Mouse (Mus musculus) hindbrain, embryonic 10.5 days (tissue): ENCODE results near the gene Pip5k1b. TPM values are rescaled to one million over a fixed set of nuclear protein-coding genes. Genes with fewer than 3 reads are reported as not detected.

ENCODE experiments used
- DNase-seq: peaks from one replicate; pipeline ENCODE4 v3.0.0-alpha.2; 2017; ENCODE audit warnings: low spot score
- H3K27ac ChIP-seq: fragments of 300-500 bp; sonication (generic); 2 replicates; pipeline ENCODE4 v1.5.1; 2016; ENCODE audit warnings: mild to moderate bottlenecking, moderate library complexity
- H3K27me3 ChIP-seq: fragments of 300-500 bp; sonication (generic); 2 replicates; pipeline ENCODE4 v1.6.1; 2016; ENCODE audit warnings: mild to moderate bottlenecking; ENCODE audit not compliant: poor library complexity, insufficient read depth, severe bottlenecking
- H3K36me3 ChIP-seq: fragments of 300-500 bp; sonication (generic); 2 replicates; pipeline ENCODE4 v1.6.1; 2016; ENCODE audit warnings: mild to moderate bottlenecking, moderate library complexity
- H3K4me1 ChIP-seq: fragments of 300-500 bp; sonication (generic); replicated peaks from 2 replicates; pipeline ENCODE4 v1.6.1; 2016; ENCODE audit warnings: mild to moderate bottlenecking
- H3K4me3 ChIP-seq: fragments of 300-500 bp; sonication (generic); 2 replicates; pipeline ENCODE4 v1.5.1; 2016; ENCODE audit warnings: mild to moderate bottlenecking, moderate library complexity
- H3K9me3 ChIP-seq: fragments of 300-500 bp; sonication (generic); 2 replicates; pipeline ENCODE4 v1.6.1; 2016; ENCODE audit warnings: mild to moderate bottlenecking, moderate library complexity
- WGBS: fragments of 180-500 bp; shearing (Covaris S2); methylation state at CpG from one replicate; pipeline ENCODE4 v1.1.7; 2016; 5-methylcytosine and 5-hydroxymethylcytosine counted together
- polyA plus RNA-seq: library from polyadenylated mRNA; unstranded; fragments of >200 nt; fragmentation: Nextera tagmentation; extraction: Ambion mirVana; gene quantifications from 2 replicates; pipeline ENCODE4 v1.2.1, GENCODE M21; 2016

Pip5k1b gene
- polyA plus RNA-seq, 1 experiment from 2014 or later: 0.82 TPM

DNA sequence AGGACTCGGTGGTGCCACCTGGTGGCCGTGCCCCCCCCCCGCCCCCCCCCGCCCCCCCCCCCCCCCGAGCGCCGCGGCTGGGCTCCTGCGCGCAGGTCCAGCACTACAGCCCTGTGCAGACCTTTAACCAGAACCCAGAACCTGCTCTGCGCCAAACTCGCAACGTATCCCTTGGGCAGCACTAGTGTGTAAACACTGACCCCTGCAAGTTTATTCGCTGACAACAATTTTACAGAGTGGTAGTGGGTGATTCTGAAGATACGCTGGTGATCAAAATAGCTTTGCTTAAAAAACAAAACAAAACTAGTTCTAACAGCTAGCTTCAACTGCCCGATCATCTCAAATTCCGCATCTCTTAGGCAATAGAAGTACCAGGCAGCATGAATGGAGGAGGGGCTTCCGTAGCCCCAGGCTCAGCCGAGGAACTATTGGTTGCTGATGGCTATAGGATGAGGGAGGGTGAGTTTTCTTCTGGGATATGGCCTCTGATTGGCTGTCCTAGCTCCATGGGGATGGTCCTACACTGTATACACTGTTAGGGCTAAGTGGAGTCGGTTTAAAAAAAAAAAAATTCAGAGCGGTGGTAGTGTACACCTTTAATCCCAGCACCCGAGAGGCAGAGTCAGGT is 275.0 kb downstream of the Pip5k1b start, which contains the start of gene Fxn:
TSS of gene Fxn (minus strand) at position 5 of the 628 bp plus-strand sequence.
- Histone ChIP-seq H3K27me3 (no peaks in the 10 kb centered on the region), H3K4me3 (peak within 1 kb of the TSS; percentile 70), H3K9me3 (no peaks in the 10 kb centered on the region), H3K27ac (peak within 1 kb of the TSS; percentile 96), H3K4me1 (peaks cover 11% of the 10 kb centered on the region), H3K36me3 (peaks cover 16% of the 10 kb centered on the region)
- peak; percentile 80 for DNase-seq
- WGBS: 1% methylated on average over 16 of the region's 22 CpGs

DNA sequence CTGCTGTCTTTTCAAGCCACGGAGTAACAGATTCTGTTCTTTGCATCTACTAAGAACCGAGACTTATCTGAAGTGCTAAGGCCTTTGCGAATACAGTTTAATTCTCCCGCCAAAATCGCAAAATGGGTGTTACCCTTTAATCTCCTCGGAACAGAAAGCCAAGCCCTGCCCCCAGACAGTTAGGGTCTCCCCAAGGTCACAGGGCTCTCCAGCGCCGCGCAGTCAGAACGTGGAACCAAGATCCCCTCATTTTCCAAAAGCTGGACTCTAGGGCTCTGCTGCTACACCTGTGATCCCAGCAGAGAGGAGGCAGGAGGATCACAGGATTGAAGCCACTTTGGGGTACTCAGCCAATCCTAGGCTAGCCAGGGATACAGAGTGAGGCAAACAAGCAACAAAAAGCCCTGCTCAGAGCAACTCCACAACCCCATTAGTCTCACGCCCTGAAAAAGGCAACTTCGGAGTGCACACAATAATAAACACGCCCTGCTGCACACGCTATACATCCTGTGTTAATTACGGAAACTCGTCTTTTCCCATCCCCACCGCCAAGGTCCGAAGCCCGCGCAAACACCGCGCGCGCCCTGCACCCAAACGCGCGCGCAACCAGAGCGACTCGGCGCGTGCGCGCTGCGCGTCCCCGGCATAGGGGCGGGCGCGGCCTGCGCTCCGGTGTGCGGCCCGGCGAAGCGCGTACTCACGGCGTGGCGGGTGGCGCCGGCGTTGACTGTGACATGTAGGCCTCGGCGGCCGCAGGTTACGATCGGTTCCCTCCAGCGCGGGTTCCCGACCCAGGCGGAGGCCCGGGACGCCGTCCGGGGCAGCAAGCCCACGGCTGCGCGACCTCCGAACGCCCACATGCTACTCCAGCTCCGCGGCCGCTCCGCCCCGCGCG is 275.7 kb downstream of the Pip5k1b start:
- no peaks in the 10 kb centered on the region for H3K27me3 ChIP-seq

DNA sequence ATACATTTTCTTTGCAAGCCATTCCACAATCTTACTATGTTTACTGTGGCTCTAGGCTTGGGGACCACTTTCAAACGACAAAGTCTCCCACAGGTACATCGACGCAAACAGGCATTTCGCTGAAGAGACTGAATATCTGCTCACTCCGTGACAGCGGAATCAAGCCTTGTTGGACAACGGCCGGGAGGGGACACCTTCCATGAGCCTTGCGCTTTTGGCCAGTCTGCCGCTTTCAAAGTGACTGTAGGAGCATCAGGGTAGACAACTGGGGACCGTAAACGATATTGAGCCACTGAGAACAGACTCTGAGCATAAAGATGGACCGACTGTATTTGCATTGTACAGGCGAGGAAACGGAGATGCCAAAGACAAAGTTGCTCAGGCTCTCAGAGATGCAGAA is 276.8 kb downstream of the Pip5k1b start:
- Histone ChIP-seq H3K36me3 (peaks cover 22% of the 10 kb centered on the region), H3K27me3 (no peaks in the 10 kb centered on the region), H3K4me3 (peak overlapping the region; percentile 70), H3K27ac (peak overlapping the region; percentile 96), H3K9me3 (no peaks in the 10 kb centered on the region), H3K4me1 (peaks cover 11% of the 10 kb centered on the region)
- 91% methylated on average over 15 of the region's 15 CpGs for WGBS
- DNase-seq: no peak

More for the DNA sequence above, 275.7 kb downstream of the Pip5k1b start:
- peak; percentile 84 for DNase-seq
- Histone ChIP-seq H3K36me3 (peaks cover 22% of the 10 kb centered on the region), H3K27ac (peak overlapping the region; percentile 96), H3K4me3 (peak overlapping the region; percentile 70), H3K9me3 (no peaks in the 10 kb centered on the region), H3K4me1 (peaks cover 11% of the 10 kb centered on the region)
- under 1% methylated on average over 78 of the region's 78 CpGs for WGBS

DNA sequence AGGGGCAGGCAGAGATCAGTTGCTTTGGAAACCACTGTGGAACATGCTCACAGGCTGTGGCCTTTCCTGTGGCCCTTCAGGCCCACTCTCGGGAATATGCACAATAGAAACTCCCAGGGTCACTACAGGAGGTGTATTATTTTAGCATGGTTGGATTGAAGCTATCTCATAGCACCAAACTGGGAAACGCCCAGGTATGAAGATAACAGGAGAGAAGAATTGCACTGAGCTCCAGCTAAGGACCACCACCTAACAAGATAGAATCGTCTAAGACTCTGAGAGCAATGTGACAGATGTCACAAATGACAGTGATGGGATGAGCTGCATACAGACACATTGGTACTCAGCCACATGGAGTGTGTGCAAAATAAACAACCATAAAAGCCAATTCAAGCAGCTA is 281.4 kb downstream of the Pip5k1b start:
- H3K9me3 ChIP-seq: no peaks in the 10 kb centered on the region
- no peak for DNase-seq
- H3K27ac ChIP-seq: no peak overlapping the region
- 63% methylated on average over 3 of the region's 3 CpGs for WGBS
- H3K36me3 ChIP-seq: peaks cover 29% of the 10 kb centered on the region
- no peaks in the 10 kb centered on the region for H3K27me3 ChIP-seq
- H3K4me1 ChIP-seq: peaks cover 19% of the 10 kb centered on the region
- H3K4me3 ChIP-seq: no peak overlapping the region

DNA sequence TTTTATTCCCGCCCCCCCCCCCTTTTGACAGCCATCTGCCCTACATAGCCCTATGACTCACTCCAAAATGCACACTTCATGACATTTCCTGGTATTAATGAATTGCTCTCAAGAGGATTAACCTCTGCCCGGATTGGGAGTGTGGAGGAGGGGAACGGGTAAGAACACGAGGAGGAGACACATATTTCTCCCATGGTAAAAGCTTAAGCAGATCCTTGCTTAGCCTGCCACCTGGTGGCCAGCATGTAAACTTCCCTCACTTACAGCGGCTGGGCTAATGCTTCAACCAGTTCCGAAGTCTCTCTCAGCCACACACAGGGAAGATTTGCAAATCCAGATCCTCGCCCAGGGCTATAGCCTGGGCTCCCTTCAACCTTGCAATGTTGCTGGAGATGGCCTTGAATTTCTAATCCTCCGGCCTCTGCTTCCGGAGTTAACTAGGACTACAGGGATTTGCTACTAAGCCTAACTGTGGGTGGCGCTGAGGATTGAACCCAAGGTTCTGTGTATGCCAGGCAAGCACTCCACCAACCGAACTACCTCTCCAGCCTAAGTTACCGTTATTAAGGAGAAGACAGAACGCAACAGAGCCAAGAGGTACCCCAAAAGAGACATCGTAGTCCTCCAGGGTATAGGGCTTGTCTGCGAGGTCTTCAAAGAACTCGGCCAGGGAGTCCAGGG is 283.8 kb downstream of the Pip5k1b start:
- Histone ChIP-seq H3K4me1 (peaks cover 35% of the 10 kb centered on the region), H3K27ac (no peak overlapping the region), H3K9me3 (no peaks in the 10 kb centered on the region), H3K4me3 (0 out of 2 replicates have a peak overlapping the region, but pooled peaks have one; percentile 14), H3K27me3 (no peaks in the 10 kb centered on the region), H3K36me3 (peaks cover 29% of the 10 kb centered on the region)
- peak; percentile 83 for DNase-seq
- 48% methylated on average over 16 of the region's 16 CpGs for WGBS

DNA sequence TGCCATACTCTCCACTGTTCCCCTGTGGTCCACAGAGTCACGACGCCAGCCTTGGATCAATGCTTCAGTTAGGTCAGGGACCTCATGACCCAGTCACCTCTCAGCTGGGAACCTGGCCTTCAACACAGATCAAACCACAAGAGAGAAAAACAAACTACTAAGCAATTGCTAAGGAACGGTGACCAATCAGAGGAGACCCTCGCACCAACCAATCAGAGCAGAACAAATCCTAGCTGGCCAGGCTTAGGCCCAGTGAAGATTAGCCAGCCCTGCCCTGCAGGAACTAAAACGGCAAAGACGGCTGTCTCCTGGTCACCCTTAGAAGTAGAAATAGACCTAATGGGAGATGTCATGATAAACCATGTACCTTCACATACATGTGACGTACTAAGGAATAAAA is 284.3 kb downstream of the Pip5k1b start:
- H3K36me3 ChIP-seq: peaks cover 25% of the 10 kb centered on the region
- H3K27ac ChIP-seq: peak overlapping the region; percentile 14; the same call in 1 of the 2 replicates
- WGBS: 48% methylated on average over 7 of the region's 7 CpGs
- peaks cover 35% of the 10 kb centered on the region for H3K4me1 ChIP-seq
- H3K9me3 ChIP-seq: no peaks in the 10 kb centered on the region
- H3K4me3 ChIP-seq: 0 out of 2 replicates have a peak overlapping the region, but pooled peaks have one; percentile 14
- no peaks in the 10 kb centered on the region for H3K27me3 ChIP-seq
- peak; percentile 40 for DNase-seq

DNA sequence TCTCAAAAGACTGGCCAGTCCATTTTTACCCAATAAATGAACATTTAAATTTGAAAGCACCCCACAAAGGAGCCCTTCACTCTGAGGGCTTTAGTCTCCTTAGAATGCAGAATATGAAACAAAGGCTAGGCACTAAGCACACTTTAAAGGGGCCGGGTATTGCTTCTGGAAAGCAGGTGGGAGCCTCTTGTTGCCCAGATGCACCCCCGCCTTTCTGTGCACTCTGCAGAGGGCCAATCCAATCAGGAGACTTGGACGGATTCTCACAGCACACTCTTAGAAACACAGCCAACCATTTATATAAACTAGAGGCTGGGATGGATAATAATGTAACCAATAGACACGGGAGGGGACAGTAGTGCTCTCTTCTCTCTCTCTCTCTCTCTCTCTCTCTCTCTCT is 287.1 kb downstream of the Pip5k1b start:
- WGBS: 58% methylated on average over 4 of the region's 4 CpGs
- Histone ChIP-seq H3K27me3 (no peaks in the 10 kb centered on the region), H3K36me3 (peaks cover 33% of the 10 kb centered on the region), H3K4me3 (no peak overlapping the region), H3K9me3 (no peaks in the 10 kb centered on the region), H3K27ac (peak overlapping the region; percentile 31), H3K4me1 (peaks cover 35% of the 10 kb centered on the region)
- no peak for DNase-seq

DNA sequence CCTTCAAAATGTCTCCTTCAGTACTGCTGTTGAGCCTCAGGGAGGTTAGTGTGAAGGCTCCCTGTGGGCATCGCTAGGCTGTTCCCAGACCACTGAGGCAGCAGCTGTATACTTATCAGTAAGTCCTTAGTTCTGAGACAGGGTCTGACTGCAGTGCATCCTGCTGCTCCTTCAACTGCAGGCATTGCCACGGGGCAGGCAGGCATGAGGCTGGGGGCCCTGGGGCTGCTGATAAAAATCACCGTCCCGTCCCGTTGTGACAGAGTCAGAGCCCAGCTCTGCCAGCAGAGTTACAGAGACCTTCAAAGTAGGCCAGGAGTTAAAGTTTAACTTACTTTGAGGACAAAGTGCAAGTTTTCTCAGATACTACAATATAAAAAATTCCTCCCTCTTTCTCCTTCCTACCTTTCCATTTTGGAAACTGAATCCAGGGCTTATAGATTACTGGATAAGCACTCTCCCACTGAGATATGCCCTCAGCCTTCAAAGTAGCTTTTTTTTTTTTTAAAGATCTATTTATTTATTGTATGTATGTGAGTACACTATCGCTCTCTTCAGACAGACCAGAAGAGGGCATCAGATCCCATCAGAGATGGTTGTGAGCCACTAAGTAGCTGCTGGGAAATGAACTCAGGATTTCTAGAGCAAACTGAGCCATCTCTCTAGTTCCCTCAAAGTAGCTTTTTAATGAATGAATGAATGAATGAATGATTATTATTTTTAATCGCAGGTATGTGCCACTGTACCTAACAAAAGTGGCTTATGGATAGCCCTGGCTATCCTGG is 289.4 kb downstream of the Pip5k1b start:
- Histone ChIP-seq H3K4me1 (peaks cover 31% of the 10 kb centered on the region), H3K4me3 (no peak overlapping the region), H3K27ac (no peak overlapping the region), H3K9me3 (no peaks in the 10 kb centered on the region), H3K27me3 (no peaks in the 10 kb centered on the region), H3K36me3 (peaks cover 47% of the 10 kb centered on the region)
- no peak for DNase-seq
- WGBS: 88% methylated on average over 7 of the region's 7 CpGs

DNA sequence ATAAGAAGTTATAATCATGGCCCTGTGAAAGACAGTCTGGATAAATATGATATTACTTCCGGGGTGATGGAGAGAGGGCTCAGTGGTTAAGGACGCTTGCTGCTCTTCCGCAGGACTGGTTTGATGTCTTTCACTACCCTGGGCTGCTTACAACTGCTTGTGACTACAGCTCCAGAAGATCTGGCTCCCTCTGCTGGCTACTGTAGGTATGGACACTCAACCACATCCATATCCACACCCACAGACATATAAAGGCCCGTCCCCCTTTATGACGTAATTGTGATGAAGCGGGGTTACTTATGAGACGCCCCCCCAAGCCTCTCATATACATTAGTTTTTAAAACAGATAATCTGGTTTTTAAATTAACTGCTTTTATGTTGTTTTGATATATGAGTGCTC is 290.7 kb downstream of the Pip5k1b start:
- DNase-seq: peak; percentile 80
- Histone ChIP-seq H3K9me3 (no peaks in the 10 kb centered on the region), H3K4me3 (no peak overlapping the region), H3K27me3 (no peaks in the 10 kb centered on the region), H3K4me1 (peaks cover 24% of the 10 kb centered on the region), H3K27ac (no peak overlapping the region), H3K36me3 (peaks cover 42% of the 10 kb centered on the region)
- WGBS: 49% methylated on average over 7 of the region's 7 CpGs

DNA sequence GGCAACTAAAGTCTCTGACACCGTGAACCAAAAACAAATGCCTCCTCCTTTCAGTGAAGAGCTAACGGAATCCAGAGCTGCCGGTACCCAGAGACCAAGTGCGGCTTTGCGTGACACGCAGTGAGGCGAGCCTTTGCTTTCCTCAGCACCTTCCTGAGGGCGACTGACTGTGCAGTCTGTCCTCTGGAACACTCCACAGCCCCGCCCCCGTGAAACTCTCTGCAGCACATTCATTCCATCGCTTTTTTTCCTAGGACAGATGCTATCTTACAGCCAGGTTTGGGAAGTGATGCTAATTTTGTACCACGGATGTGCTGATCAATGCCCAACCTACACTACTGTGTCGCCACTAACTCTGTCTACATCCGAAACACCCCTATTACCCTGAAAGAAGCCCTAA is 292.9 kb downstream of the Pip5k1b start:
- H3K9me3 ChIP-seq: no peaks in the 10 kb centered on the region
- DNase-seq: no peak
- H3K4me3 ChIP-seq: no peak overlapping the region
- H3K36me3 ChIP-seq: peaks cover 40% of the 10 kb centered on the region
- no peak overlapping the region for H3K27ac ChIP-seq
- WGBS: 92% methylated on average over 14 of the region's 14 CpGs
- peaks cover 19% of the 10 kb centered on the region for H3K4me1 ChIP-seq
- H3K27me3 ChIP-seq: no peaks in the 10 kb centered on the region

DNA sequence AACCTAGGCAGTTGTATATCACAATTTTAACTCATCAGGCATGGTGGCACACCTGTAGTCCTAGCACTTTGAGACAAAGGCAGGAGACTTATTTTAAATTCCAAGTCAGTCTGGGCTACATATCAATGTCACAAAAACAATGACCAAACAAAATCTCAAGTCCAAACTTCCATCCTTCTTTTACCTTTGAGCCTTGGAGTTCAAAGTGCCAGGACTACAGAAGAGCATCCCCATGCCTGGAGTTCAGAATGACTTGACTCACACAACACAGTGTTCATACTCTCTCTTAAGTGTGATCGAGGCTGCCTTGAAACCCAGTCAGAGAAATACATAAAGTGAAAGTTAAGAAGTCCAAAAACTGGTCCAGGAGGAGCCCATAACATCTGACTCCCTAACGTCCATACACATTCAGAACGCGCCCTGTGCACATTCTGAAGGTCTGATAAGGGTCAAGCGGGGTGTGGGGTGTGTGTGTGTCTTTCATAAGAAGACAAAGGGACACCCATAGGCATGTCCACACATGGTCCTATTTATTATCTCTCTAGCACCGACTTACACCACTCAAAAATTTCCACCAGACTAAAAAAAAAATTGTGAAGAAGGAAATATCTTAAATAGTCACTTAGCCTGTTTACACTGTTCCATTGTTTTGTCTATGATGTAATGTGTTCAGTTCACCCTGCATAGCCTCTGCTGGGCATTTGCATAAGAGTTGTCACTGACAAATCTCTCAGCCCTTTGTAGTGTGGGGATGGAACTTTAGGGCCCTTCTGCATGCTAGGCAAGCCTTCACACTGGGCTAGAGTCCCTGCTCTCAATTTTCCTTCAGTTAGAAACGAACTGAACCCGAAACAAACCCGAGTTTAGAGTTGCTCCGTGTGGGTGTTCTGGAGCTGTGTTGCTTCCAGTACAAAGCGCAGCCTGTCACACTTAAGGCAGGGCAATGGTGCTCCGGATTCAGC is 296.0 kb downstream of the Pip5k1b start:
- no peaks in the 10 kb centered on the region for H3K27me3 ChIP-seq
- peaks cover 12% of the 10 kb centered on the region for H3K4me1 ChIP-seq
- H3K4me3 ChIP-seq: no peak overlapping the region
- peak overlapping the region; percentile 76 for H3K27ac ChIP-seq
- no peaks in the 10 kb centered on the region for H3K9me3 ChIP-seq
- WGBS: 66% methylated on average over 12 of the region's 12 CpGs
- no peak for DNase-seq
- peaks cover 21% of the 10 kb centered on the region for H3K36me3 ChIP-seq
